Mouse (Mus musculus) megakaryocyte, embryonic 14.5 days (primary cell): Measurements from ENCODE around the gene Adig.

ENCODE experiments used
- FLI1 ChIP-seq: IDR thresholded peaks from 2 replicates; pipeline ENCODE4 v1.6.1; 2012; ENCODE audit warnings: low read length, inconsistent platforms, mixed read lengths
- GATA1 ChIP-seq: IDR thresholded peaks from 3 replicates; pipeline ENCODE4 v1.6.1; 2012; ENCODE audit warnings: mixed read lengths, low read length, inconsistent platforms, borderline replicate concordance

DNA sequence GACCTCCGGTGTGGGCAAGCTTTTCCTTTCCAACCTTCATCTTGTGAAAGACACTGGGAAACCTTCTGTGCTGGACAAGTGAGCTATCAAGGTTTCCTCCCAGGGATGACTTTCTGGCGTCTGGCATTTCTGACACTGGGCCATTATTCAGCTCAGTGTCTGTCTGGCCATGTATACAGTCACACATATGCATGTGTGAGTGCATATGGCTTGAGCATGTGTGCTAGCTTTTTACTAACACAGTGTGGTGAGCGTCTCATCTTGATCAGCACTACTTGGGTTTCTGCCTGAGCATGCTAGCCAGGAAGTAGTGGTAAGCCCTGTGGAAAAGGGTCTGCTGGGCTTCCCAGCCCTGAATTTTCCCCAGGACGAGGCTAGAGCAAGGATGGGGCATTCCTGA lies 38.9 kb downstream of the Adig start:
- TF ChIP-seq GATA1 = no peak
- no peak for TF ChIP-seq FLI1
